Mouse (Mus musculus): ENCODE measurements at regions not wholly inside any gene's neighbourhood (a gene's known extent, or its start where the extent isn't known, plus 50 kb on each side); places are given as distances from the start of the nearest gene placed in this dataset.

DNA sequence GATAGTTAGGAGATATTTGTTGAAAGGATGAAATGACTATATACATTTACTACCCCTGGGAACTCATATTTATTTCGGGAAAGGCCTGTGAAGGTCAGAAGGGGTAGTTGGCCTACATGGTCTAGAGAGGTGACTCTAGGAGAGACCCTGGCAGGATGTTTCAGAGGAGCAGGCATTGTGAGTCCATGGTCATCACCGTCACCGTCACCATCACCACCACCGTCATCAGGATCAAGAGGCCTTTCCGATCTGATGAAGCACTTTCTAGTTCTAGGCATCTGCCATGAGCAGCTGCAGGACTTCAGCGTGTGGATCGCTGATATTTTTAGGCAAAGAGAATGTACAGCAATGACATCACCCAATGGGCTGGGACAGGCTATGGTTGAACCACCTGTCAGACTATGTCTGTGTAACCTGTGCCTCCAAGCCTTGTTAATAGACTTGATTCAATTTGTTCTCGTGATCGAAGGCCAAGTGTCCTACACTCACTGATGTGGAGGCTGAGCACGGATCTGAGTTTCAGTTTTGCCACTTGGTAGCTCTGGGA lies 50.4 kb upstream of the Neo1 start:
- DNase-seq (ENCODE audit: low spot score), result no peak
- intact Hi-C loops (cut with DNase I), result no loop called here

Data from heart, postnatal 25 days (tissue).